Mouse (Mus musculus) midbrain, embryonic 14.5 days (tissue): ENCODE measurements at regions not wholly inside any gene's neighbourhood (a gene's known extent, or its start where the extent isn't known, plus 50 kb on each side); places are given as distances from the start of the nearest gene placed in this dataset.

Source experiments
- ATAC-seq: fragments of 200-750 bp; cut with Nextera tagmentation; 2 replicates; pipeline ENCODE4 v1.8.0; 2017; ENCODE audit warnings: moderate number of reproducible peaks, moderate library complexity; ENCODE audit not compliant: low FRiP score, low TSS enrichment
- DNase-seq: peaks from one replicate; pipeline ENCODE4 v3.0.0-alpha.2; 2015
- H3K27ac ChIP-seq: fragments of 300-500 bp; sonication (generic); replicated peaks from 2 replicates; pipeline ENCODE4 v1.5.1; 2014; ENCODE audit warnings: mild to moderate bottlenecking, low read depth, low read length, moderate library complexity
- H3K27me3 ChIP-seq: fragments of 300-500 bp; sonication (generic); 2 replicates; pipeline ENCODE4 v1.6.1; 2014; ENCODE audit warnings: low read length, control low read depth, mixed read lengths; ENCODE audit not compliant: control insufficient read depth, insufficient read depth
- H3K36me3 ChIP-seq: fragments of 300-500 bp; sonication (generic); 2 replicates; pipeline ENCODE4 v1.6.1; 2014; ENCODE audit warnings: low read length, control low read depth; ENCODE audit not compliant: control insufficient read depth, insufficient read depth
- H3K4me1 ChIP-seq: fragments of 300-500 bp; sonication (generic); 2 replicates; pipeline ENCODE4 v1.6.1; 2014; ENCODE audit warnings: mild to moderate bottlenecking, antibody characterized with exemption, low read length, control low read depth; ENCODE audit not compliant: control insufficient read depth, insufficient read depth
- H3K4me2 ChIP-seq: fragments of 300-500 bp; sonication (generic); 2 replicates; pipeline ENCODE4 v1.6.1; 2014; ENCODE audit warnings: mild to moderate bottlenecking, low read length, moderate library complexity
- H3K4me3 ChIP-seq: fragments of 300-500 bp; sonication (generic); replicated peaks from 2 replicates; pipeline ENCODE4 v1.5.1; 2014; ENCODE audit warnings: low read depth, low read length
- H3K9ac ChIP-seq: fragments of 300-500 bp; sonication (generic); replicated peaks from 2 replicates; pipeline ENCODE4 v1.6.1; 2014; ENCODE audit warnings: mild to moderate bottlenecking, low read length, moderate library complexity
- H3K9me3 ChIP-seq: fragments of 300-500 bp; sonication (generic); 2 replicates; pipeline ENCODE4 v1.6.1; 2016; ENCODE audit warnings: low read length, control low read depth, mixed read lengths; ENCODE audit not compliant: control insufficient read depth
- WGBS: fragments of 180-500 bp; shearing (Covaris S2); extraction: QIAGEN DNeasy Blood & Tissue Kit; methylation state at CpG from one replicate; pipeline ENCODE4 v1.1.7; 2014; 5-methylcytosine and 5-hydroxymethylcytosine counted together

DNA sequence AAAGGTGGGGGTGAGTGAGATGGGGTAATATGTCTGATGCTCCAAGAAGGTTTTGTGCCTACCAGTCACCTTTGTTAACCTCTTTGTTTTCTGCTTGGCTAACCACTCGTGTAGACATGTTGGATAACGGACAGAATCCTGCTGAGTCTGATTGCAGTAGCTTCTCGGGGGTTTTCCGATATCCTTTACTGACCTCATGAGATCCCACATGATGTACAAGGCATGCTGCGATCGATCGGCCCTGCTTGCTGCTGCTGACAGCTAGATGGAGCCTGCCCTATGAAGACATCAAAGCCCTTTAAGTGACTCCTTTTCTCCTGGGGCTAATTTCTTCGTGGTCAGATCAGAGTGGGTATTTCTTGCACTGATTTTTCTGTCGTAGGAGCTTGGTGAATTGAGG lies 591.6 kb downstream of the Tmem132b start:
- no peak overlapping the region for H3K9ac ChIP-seq
- WGBS: 13% methylated on average over 9 of the region's 9 CpGs
- H3K4me1 ChIP-seq: 0 out of 2 replicates have a peak, but pooled peaks cover 3% of the 10 kb centered on the region
- H3K27me3 ChIP-seq: no peaks in the 10 kb centered on the region
- no peak overlapping the region for H3K27ac ChIP-seq
- H3K4me2 ChIP-seq: no peak overlapping the region
- H3K9me3 ChIP-seq: no peaks in the 10 kb centered on the region
- no peak overlapping the region for H3K4me3 ChIP-seq
- DNase-seq (peak; percentile 59), ATAC-seq (no peak)
- H3K36me3 ChIP-seq: no peaks in the 10 kb centered on the region

DNA sequence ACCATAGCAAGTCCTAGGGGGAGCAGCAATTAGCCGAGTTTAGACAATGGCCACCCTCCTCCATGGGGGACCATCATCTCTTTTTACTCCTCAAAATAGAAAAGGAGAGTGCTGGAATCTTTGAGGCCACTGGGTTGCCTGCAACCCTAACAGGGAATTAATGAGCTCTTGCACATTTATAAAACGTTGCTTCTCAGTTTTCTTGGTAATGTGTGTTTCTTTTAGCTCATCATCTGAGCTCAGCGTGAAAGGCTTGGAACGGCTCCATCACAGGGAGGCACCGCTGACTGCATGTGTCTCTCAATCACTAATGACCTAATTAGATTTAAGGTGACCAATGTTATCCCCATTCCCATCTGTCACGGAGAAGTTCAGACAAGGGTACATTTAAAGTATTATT lies 595.9 kb downstream of the Tmem132b start:
- 51% methylated on average over 6 of the region's 6 CpGs for WGBS
- Histone ChIP-seq H3K4me2 (no peak overlapping the region), H3K27ac (no peak overlapping the region), H3K9ac (no peak overlapping the region), H3K27me3 (no peaks in the 10 kb centered on the region), H3K4me1 (0 out of 2 replicates have a peak, but pooled peaks cover 3% of the 10 kb centered on the region), H3K36me3 (no peaks in the 10 kb centered on the region), H3K9me3 (no peaks in the 10 kb centered on the region), H3K4me3 (no peak overlapping the region)
- DNase-seq (no peak), ATAC-seq (no peak)

DNA sequence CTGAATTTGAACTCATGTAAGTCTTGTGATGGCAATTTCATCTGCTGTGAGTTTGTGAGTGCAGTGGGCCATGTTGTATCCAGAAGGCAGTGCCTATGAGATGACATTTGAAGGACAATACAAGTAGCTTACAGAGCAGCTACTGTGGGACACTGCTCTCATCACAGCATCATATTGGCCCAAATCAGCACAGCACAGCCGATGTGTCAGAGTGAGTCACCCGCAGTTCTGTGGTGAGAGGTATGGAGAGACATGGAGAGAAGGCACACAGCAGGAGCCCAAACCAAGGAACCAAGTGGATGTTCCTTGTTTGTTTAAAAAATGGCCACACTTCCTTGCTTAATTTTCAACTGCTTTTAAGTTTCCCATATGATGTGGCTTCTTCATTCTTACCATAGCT lies 617.3 kb downstream of the Tmem132b start:
- Histone ChIP-seq H3K27me3 (no peaks in the 10 kb centered on the region), H3K4me2 (no peak overlapping the region), H3K9ac (no peak overlapping the region), H3K4me3 (no peak overlapping the region), H3K9me3 (no peaks in the 10 kb centered on the region), H3K27ac (no peak overlapping the region), H3K36me3 (no peaks in the 10 kb centered on the region), H3K4me1 (no peaks in the 10 kb centered on the region)
- 95% methylated on average over 2 of the region's 2 CpGs for WGBS
- no peak for ATAC-seq
- DNase-seq: no peak

DNA sequence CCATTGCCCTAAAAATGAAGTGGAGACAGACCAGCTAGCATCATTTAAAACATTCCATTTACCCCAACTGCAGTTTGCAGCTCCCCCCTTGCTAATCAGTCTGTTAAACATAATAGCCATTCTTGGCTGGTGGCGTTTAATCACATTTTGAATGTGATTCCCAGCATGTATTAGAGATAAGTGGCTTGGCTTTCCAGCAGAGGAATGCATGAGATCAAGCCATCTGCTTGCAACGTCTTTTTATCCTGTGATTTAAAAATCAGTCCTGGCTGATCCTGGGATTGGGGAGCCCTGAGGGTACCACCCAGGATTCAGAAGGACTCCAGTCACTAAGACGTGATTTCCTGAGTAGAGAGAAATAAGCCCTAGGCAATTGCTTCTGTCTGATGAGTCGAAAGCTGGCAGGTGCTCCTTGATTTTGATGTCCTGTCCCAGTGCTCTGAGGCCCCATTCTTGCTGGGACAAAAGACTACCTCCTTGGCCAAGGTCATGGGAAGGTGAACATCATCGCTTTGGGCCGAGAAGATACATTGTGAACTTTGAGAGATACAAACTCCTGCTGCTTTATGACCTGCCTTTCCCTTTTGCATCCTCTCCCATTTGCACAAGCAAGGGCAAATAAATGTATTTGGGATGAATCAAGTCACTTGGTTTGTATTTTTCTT lies 623.8 kb downstream of the Tmem132b start:
- Histone ChIP-seq H3K27ac (no peak overlapping the region), H3K4me1 (peaks cover 6% of the 10 kb centered on the region), H3K4me2 (no peak overlapping the region), H3K27me3 (no peaks in the 10 kb centered on the region), H3K9me3 (no peaks in the 10 kb centered on the region), H3K36me3 (no peaks in the 10 kb centered on the region), H3K4me3 (no peak overlapping the region), H3K9ac (no peak overlapping the region)
- WGBS: 25% methylated on average over 6 of the region's 6 CpGs
- peak; percentile 56 for DNase-seq
- ATAC-seq: no peak

DNA sequence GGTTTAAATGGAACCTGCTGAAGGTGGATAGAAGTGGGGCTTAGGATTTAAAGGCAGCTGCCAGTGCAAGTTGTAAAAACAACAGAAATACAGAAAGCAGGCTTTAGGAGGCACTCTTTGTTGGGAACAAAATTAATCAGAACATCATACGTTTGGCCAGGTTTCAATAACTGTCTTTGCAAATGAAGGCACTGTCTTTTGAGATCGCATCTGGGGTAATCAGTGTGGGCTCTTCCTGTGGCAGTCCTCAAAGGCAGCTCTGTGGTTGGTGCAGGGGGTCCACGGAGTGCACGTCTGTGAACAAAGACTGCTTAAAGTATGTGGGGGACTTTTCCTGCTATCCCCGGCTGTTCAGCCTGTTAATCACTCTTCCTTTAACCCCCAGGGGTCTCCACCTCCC lies 654.5 kb downstream of the Tmem132b start:
- 36% methylated on average over 5 of the region's 5 CpGs for WGBS
- Histone ChIP-seq H3K27ac (no peak overlapping the region), H3K4me2 (no peak overlapping the region), H3K27me3 (no peaks in the 10 kb centered on the region), H3K9me3 (no peaks in the 10 kb centered on the region), H3K9ac (no peak overlapping the region), H3K36me3 (no peaks in the 10 kb centered on the region), H3K4me3 (no peak overlapping the region), H3K4me1 (no peaks in the 10 kb centered on the region)
- ATAC-seq (no peak), DNase-seq (no peak)

DNA sequence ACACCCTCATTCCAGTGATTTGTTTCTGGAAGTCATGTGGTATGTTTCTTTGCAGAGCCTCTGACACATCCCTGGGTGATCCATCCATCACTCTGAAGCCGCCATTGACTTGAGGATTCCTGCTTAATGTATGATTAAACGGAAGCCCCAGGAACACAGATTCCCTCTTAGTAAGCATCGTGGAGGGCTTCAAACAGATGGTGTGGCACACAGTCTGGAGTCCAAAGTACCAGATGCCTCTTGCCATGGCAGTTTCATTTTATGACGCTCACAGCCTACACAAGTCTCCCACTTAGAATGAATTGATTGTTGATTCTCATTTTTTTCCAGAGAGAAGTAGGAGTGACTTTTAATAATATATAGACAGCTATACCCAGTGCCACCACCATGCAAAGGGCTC lies 668.3 kb downstream of the Tmem132b start:
- ATAC-seq (no peak), DNase-seq (no peak)
- Histone ChIP-seq H3K9ac (no peak overlapping the region), H3K4me1 (peaks cover 6% of the 10 kb centered on the region; the same call in 1 of the 2 replicates), H3K4me3 (no peak overlapping the region), H3K27ac (no peak overlapping the region), H3K9me3 (no peaks in the 10 kb centered on the region), H3K36me3 (no peaks in the 10 kb centered on the region), H3K4me2 (no peak overlapping the region), H3K27me3 (no peaks in the 10 kb centered on the region)
- WGBS: 80% methylated on average over 4 of the region's 4 CpGs

DNA sequence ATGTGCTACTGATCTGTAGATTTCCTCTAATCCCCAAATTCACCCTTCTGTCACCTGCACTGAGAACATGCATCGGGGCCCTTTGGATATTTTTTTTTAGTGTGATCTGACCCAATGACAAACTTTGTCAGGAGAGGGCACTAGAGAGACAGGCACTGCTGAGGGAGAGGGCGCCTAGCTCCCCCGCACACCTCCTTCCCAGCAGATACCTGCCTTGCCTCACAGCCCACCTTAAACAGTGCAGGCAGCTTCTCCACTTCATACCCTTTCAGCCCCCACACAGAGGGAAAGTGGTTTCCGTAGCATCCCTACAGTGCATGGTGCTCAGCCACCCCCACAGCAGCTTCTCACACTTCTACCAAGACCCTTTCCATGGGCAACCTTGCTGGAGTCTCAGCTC lies 670.0 kb downstream of the Tmem132b start:
- DNase-seq: peak; percentile 66
- Histone ChIP-seq H3K4me2 (no peak overlapping the region), H3K4me3 (no peak overlapping the region), H3K36me3 (no peaks in the 10 kb centered on the region), H3K9me3 (no peaks in the 10 kb centered on the region), H3K27ac (no peak overlapping the region), H3K27me3 (no peaks in the 10 kb centered on the region), H3K9ac (0 out of 2 replicates have a peak overlapping the region, but pooled peaks have one; percentile 4), H3K4me1 (peaks cover 6% of the 10 kb centered on the region; the same call in 1 of the 2 replicates)
- WGBS: 34% methylated on average over 4 of the region's 4 CpGs
- no peak for ATAC-seq

DNA sequence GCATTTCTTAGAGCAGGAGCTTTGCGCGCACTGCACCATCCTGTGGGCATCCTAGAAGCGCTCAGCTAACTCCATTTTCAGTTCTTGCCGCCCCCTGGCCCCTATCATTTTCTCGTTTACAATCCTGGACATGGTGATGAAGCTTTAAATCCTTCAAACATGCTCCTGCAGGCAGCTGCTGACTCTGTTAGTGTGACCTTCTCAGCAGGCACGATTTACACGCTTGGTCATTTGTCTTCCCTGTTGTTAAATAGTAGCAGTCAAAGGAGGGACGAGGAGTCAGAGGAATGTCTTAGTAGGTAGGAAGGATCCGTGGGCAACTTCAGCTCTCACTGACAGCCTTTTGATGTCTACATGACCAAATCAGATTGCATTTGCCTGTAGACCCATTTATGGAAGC lies 670.4 kb downstream of the Tmem132b start:
- H3K4me2 ChIP-seq: no peak overlapping the region
- DNase-seq (peak; percentile 10), ATAC-seq (no peak)
- peaks cover 6% of the 10 kb centered on the region; the same call in 1 of the 2 replicates for H3K4me1 ChIP-seq
- WGBS: 46% methylated on average over 9 of the region's 9 CpGs
- no peaks in the 10 kb centered on the region for H3K27me3 ChIP-seq
- no peak overlapping the region for H3K27ac ChIP-seq
- H3K9ac ChIP-seq: 0 out of 2 replicates have a peak overlapping the region, but pooled peaks have one; percentile 4
- no peaks in the 10 kb centered on the region for H3K36me3 ChIP-seq
- no peak overlapping the region for H3K4me3 ChIP-seq
- H3K9me3 ChIP-seq: no peaks in the 10 kb centered on the region

DNA sequence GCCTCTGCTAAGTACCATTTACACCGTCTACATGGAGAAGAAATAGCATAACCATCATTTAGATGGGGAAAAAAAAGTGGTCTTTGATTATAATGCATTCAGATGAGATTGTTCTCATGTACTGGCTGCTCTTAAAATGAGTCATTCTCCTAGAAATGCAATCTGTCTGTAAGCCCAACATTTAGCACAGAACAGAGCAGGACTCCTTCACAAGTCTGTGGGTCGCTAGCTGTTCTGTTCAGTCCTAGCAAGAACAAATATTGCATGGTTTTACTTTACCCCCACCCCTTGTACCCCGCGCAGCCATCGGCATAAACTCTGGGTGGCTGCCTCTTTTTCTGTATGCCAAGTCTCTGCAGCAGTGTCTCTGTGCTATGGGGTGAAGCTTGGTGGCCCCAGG lies 685.4 kb downstream of the Tmem132b start:
- 92% methylated on average over 5 of the region's 5 CpGs for WGBS
- no peaks in the 10 kb centered on the region for H3K27me3 ChIP-seq
- H3K9ac ChIP-seq: no peak overlapping the region
- DNase-seq (no peak), ATAC-seq (no peak)
- H3K27ac ChIP-seq: no peak overlapping the region
- no peaks in the 10 kb centered on the region for H3K36me3 ChIP-seq
- no peak overlapping the region for H3K4me2 ChIP-seq
- no peak overlapping the region for H3K4me3 ChIP-seq
- H3K4me1 ChIP-seq: no peaks in the 10 kb centered on the region
- H3K9me3 ChIP-seq: no peaks in the 10 kb centered on the region
